Mouse (Mus musculus) MEL (cell line): Measurements from ENCODE around the gene Abhd16a. TPM values are rescaled to one million over a fixed set of nuclear protein-coding genes. Genes with fewer than 3 reads are reported as not detected.

ENCODE experiments used
- DNase-seq: peaks from one replicate; pipeline ENCODE4 v3.0.0; 2011; ENCODE audit warnings: low read depth, low spot score
- H3K27ac ChIP-seq: 2 replicates; pipeline ENCODE4 v1.5.1; 2012; ENCODE audit warnings: low read depth, mild to moderate bottlenecking, control low read depth, low read length, moderate library complexity; ENCODE audit not compliant: control insufficient read depth
- H3K27me3 ChIP-seq, 2 experiments: fragments of 150-350 bp in 1 of 2; sonication (generic) in 1 of 2; 2 replicates each; pipeline ENCODE4 v1.6.1; 2012; ENCODE audit warnings: low read length in 2 of 2, mild to moderate bottlenecking in 2 of 2, improper control_type of control experiment in 1 of 2, moderate library complexity in 1 of 2; ENCODE audit not compliant: insufficient read depth in 2 of 2, control insufficient read depth in 1 of 2
- H3K36me3 ChIP-seq, 2 experiments: 2 replicates each; pipeline ENCODE4 v1.6.1; 2012 to 2014; ENCODE audit warnings: low read length in 2 of 2, improper control_type of control experiment in 1 of 2, inconsistent platforms in 1 of 2, mild to moderate bottlenecking in 1 of 2; ENCODE audit not compliant: insufficient read depth in 2 of 2, control insufficient read depth in 1 of 2
- H3K4me1 ChIP-seq, 2 experiments: fragments of 150-350 bp in 1 of 2; sonication (generic) in 1 of 2; 2 replicates each; pipeline ENCODE4 v1.6.1; 2012; ENCODE audit warnings: low read length in 2 of 2, improper control_type of control experiment in 1 of 2, mild to moderate bottlenecking in 1 of 2; ENCODE audit not compliant: insufficient read depth in 2 of 2, control insufficient read depth in 1 of 2
- H3K4me3 ChIP-seq, 2 experiments: fragments of 150-350 bp in 1 of 2; sonication (generic) in 1 of 2; 2 replicates each; pipeline ENCODE4 v1.5.1; 2012; ENCODE audit warnings: low read depth in 2 of 2, low read length in 2 of 2, mild to moderate bottlenecking in 2 of 2, moderate library complexity in 2 of 2, control low read depth in 1 of 2, improper control_type of control experiment in 1 of 2; ENCODE audit not compliant: control insufficient read depth in 1 of 2, insufficient read depth in 1 of 2
- H3K79me2 ChIP-seq: 2 replicates; pipeline ENCODE4 v1.6.1; 2012; ENCODE audit warnings: mild to moderate bottlenecking, low read length, moderate library complexity; ENCODE audit not compliant: control insufficient read depth, poor library complexity, insufficient read depth
- H3K9ac ChIP-seq: 2 replicates; pipeline ENCODE4 v1.6.1; 2012; ENCODE audit warnings: low read depth, mild to moderate bottlenecking, control low read depth, low read length, moderate library complexity; ENCODE audit not compliant: control insufficient read depth, poor library complexity, severe bottlenecking
- H3K9me3 ChIP-seq: fragments of 150-350 bp; sonication (generic); replicated peaks from 2 replicates; pipeline ENCODE4 v1.6.1; 2012; ENCODE audit warnings: mild to moderate bottlenecking, low read length, improper control_type of control experiment, moderate library complexity; ENCODE audit not compliant: insufficient read depth
- GABPA ChIP-seq: IDR thresholded peaks from 2 replicates; pipeline ENCODE4 v1.6.1; 2012; ENCODE audit warnings: low read depth, mild to moderate bottlenecking, inconsistent platforms, low read length, improper control_type of control experiment, moderate library complexity
- MAFK ChIP-seq: IDR thresholded peaks from 2 replicates; pipeline ENCODE4 v1.6.1; 2011; ENCODE audit warnings: low read depth, mild to moderate bottlenecking, low read length, improper control_type of control experiment, borderline replicate concordance
- MAX ChIP-seq: IDR thresholded peaks from 2 replicates; pipeline ENCODE4 v1.6.1; 2011; ENCODE audit warnings: low read length, improper control_type of control experiment
- MAZ ChIP-seq: IDR thresholded peaks from 2 replicates; pipeline ENCODE4 v1.6.1; 2012; ENCODE audit warnings: low read depth, mild to moderate bottlenecking, inconsistent platforms, low read length, improper control_type of control experiment
- MXI1 ChIP-seq: IDR thresholded peaks from 2 replicates; pipeline ENCODE4 v1.6.1; 2011; ENCODE audit warnings: mild to moderate bottlenecking, low read depth, low read length, improper control_type of control experiment
- MYB ChIP-seq: IDR thresholded peaks from 2 replicates; pipeline ENCODE4 v1.6.1; 2011; ENCODE audit warnings: mild to moderate bottlenecking, low read depth, low read length, improper control_type of control experiment
- NELFE ChIP-seq: IDR thresholded peaks from 2 replicates; pipeline ENCODE4 v1.6.1; 2011; ENCODE audit warnings: low read depth, low read length, improper control_type of control experiment
- POLR2A ChIP-seq, 2 experiments: IDR thresholded peaks; 2 replicates each; pipeline ENCODE4 v1.6.1; 2011 to 2012; ENCODE audit warnings: low read length in 2 of 2, mild to moderate bottlenecking in 2 of 2, control low read depth in 1 of 2, improper control_type of control experiment in 1 of 2, low read depth in 1 of 2, moderate library complexity in 1 of 2; ENCODE audit not compliant: control insufficient read depth in 1 of 2, insufficient read depth in 1 of 2, poor library complexity in 1 of 2
- POLR2AphosphoS5 ChIP-seq: IDR thresholded peaks from 2 replicates; pipeline ENCODE4 v1.6.1; 2012; ENCODE audit warnings: low read depth, borderline replicate concordance, mild to moderate bottlenecking, inconsistent platforms, low read length, moderate library complexity, mixed read lengths
- SIN3A ChIP-seq: IDR thresholded peaks from 2 replicates; pipeline ENCODE4 v1.6.1; 2012; ENCODE audit warnings: low read length, improper control_type of control experiment, inconsistent platforms
- TBP ChIP-seq: IDR thresholded peaks from 2 replicates; pipeline ENCODE4 v1.8.0; 2011; ENCODE audit warnings: low read depth, low read length, improper control_type of control experiment
- ZKSCAN1 ChIP-seq: IDR thresholded peaks from 2 replicates; pipeline ENCODE4 v1.6.1; 2012; ENCODE audit warnings: low read depth, mild to moderate bottlenecking, inconsistent platforms, low read length, improper control_type of control experiment, moderate library complexity
- ZMIZ1 ChIP-seq: IDR thresholded peaks from 2 replicates; pipeline ENCODE4 v1.6.1; 2012; ENCODE audit warnings: low read depth, mild to moderate bottlenecking, inconsistent platforms, low read length, improper control_type of control experiment, moderate library complexity
- ZNF384 ChIP-seq: IDR thresholded peaks from 2 replicates; pipeline ENCODE4 v1.6.1; 2012; ENCODE audit warnings: low read depth, mild to moderate bottlenecking, inconsistent platforms, low read length, improper control_type of control experiment
- polyA plus RNA-seq, 2 experiments: library from polyadenylated mRNA; stranded (reverse) in 1 of 2; unstranded in 1 of 2; fragments of >175 nt in 1 of 2; fragments of >200 nt in 1 of 2; gene quantifications; 2 replicates each; pipeline versions ENCODE4 v1.2.1 to v1.2.4; 2012; ENCODE audit warnings: low replicate concordance in 2 of 2, low read depth in 1 of 2; ENCODE audit not compliant: insufficient read length in 2 of 2, insufficient read depth in 1 of 2, missing spikeins in 1 of 2
- total RNA-seq: library from RNA; depleted of rRNA; stranded (reverse); fragments of 300-350 nt; gene quantifications from 2 replicates; pipeline ENCODE4 v1.2.3, GENCODE M21; 2012

The Abhd16a gene
- total and polyA plus RNA-seq, 3 experiments, result 96.1 to 126 TPM; not detected in 1

- H3K27ac ChIP-seq, result no peak within 1 kb of the TSS
- H3K4me3 ChIP-seq, result no peak within 1 kb of the TSS
- no peaks in the 10 kb centered on the region; a peak in 1 of 4 replicates for H3K36me3 ChIP-seq
- H3K27me3 ChIP-seq, result no peaks in the 10 kb centered on the region
- H3K9ac ChIP-seq, result no peak within 1 kb of the TSS
- no peaks in the 10 kb centered on the region for H3K9me3 ChIP-seq
- no peak for DNase-seq
- H3K4me1 ChIP-seq, result peaks cover 0 to 9% of the 10 kb centered on the region in 2 experiments; a peak in 3 of 4 replicates
- H3K79me2 ChIP-seq, result no peaks in the 10 kb centered on the region
- no peak for TF ChIP-seq MAFK
- no peak for TF ChIP-seq POLR2A (IDR thresholded peaks at IDR 0.05; ENCODE audit: control insufficient read depth in 1 of 2, insufficient read depth in 1 of 2, low read depth in 1 of 2, low read length in 2 of 2, poor library complexity in 1 of 2)
- no peak for TF ChIP-seq MXI1
- no peak for TF ChIP-seq MAZ
- TF ChIP-seq ZNF384, result no peak
- TF ChIP-seq MYB, result no peak
- TF ChIP-seq POLR2AphosphoS5, result no peak
- TF ChIP-seq MAX, result no peak
- TF ChIP-seq NELFE, result no peak
- TF ChIP-seq TBP, result no peak
- no peak for TF ChIP-seq SIN3A
- TF ChIP-seq, all 39 proteins: peak for 0
Observed at GRCm38 (mm10) chr17:35064951-35065947, 23.8 kb upstream of the Abhd16a start, which contains the start of gene Ly6g6c. Gene Ly6g6c, plus strand, starts transcription at chr17:35065388.

GRCm38 (mm10) chr17:35066084-35066483, 23.0 kb upstream of the Abhd16a start, which contains the start of gene Mpig6b:
Gene Mpig6b, minus strand, starts transcription at chr17:35066184.
- Histone ChIP-seq H3K79me2 (no peaks in the 10 kb centered on the region), H3K4me1 (peaks cover 0 to 15% of the 10 kb centered on the region in 2 experiments; a peak in 3 of 4 replicates)
- TF ChIP-seq GABPA, result no peak
- no peak for TF ChIP-seq MAX
- no peak for TF ChIP-seq SIN3A
- TF ChIP-seq POLR2A (IDR thresholded peaks at IDR 0.05; ENCODE audit: control insufficient read depth in 1 of 2, insufficient read depth in 1 of 2, low read depth in 1 of 2, low read length in 2 of 2, poor library complexity in 1 of 2), result no peak
- no peak for TF ChIP-seq ZNF384
- no peak for TF ChIP-seq ZMIZ1
- TF ChIP-seq MAFK, result no peak
- TF ChIP-seq TBP, result no peak
- no peak for TF ChIP-seq ZKSCAN1
- no peak for TF ChIP-seq MAZ
- TF ChIP-seq, all 39 proteins: peak for 0
- no peak for DNase-seq
- H3K27ac ChIP-seq, result no peak within 1 kb of the TSS
- H3K27me3 ChIP-seq, result no peaks in the 10 kb centered on the region
- no peaks in the 10 kb centered on the region for H3K9me3 ChIP-seq
- no peaks in the 10 kb centered on the region; a peak in 1 of 4 replicates for H3K36me3 ChIP-seq
- no peak within 1 kb of the TSS for H3K4me3 ChIP-seq
- H3K9ac ChIP-seq, result no peak within 1 kb of the TSS
